Mouse (Mus musculus) gonadal fat pad, adult 2 months (tissue): ENCODE data around the gene Sh3bp5. TPM values are rescaled to one million over a fixed set of nuclear protein-coding genes. Genes with fewer than 3 reads are reported as not detected.

Source experiments
- DNase-seq: peaks from one replicate; pipeline ENCODE4 v3.0.0-alpha.2; 2012; ENCODE audit warnings: low read depth
- polyA plus RNA-seq: library from polyadenylated mRNA; depleted of rRNA; stranded (reverse); fragments of >200 nt; gene quantifications from 2 replicates; pipeline ENCODE4 v1.2.3, GENCODE M21; 2012

Sh3bp5 gene
- polyA plus RNA-seq, 1 experiment, result 25.2 TPM

GRCm38 (mm10) chr14:31433851-31434360 is 2.0 kb downstream of the Sh3bp5 start:
- no peak for DNase-seq

DNA sequence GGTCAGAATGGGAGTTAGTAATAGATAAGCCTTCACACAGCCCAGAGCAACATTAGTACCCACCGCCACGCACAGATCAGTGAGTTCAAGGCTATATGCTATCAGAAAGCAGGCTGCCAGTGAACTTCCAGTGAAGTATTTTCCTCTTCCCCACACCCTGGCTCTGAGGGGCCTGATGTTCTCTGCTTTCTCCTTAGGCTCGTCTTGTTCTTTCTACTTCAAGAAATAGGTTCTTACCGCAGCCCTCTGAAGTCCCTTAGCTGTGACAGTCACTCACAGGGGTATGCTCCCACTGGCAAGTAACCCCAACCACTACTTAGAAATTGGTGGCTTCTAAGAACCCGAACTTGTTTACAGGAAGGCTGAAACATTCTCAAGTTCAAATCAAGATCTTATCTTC is 2.8 kb downstream of the Sh3bp5 start:
- no peak for DNase-seq

GRCm38 (mm10) chr14:31432424-31432823 is 3.5 kb downstream of the Sh3bp5 start:
- no peak for DNase-seq

DNA sequence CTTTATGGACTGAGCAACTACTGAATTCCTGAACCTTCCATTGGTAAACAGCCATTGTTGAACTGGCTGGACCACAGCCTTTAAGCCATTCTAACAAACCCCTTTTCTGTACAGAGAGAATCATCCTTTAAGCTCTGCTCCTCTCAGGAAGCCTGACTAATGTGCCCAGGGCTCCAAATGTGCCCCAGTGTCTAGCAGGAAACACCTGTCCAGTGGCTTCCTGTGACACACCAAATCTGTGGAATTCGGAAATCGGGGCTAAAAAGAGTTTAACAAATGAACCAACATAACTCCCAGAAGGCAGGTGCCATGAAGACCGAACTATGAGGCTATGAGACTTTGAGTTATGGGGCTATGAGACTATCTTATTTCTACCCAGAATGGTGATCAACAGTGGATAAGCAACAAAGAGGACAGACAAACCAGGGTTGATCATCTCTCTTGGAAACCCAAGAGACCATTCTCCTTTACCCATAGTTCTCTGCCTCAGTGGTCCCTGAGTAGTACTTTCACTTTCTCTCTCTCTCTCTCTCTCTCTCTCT is 4.0 kb downstream of the Sh3bp5 start:
- DNase-seq, result no peak

GRCm38 (mm10) chr14:31429004-31429395 is 6.9 kb downstream of the Sh3bp5 start:
- no peak for DNase-seq

DNA sequence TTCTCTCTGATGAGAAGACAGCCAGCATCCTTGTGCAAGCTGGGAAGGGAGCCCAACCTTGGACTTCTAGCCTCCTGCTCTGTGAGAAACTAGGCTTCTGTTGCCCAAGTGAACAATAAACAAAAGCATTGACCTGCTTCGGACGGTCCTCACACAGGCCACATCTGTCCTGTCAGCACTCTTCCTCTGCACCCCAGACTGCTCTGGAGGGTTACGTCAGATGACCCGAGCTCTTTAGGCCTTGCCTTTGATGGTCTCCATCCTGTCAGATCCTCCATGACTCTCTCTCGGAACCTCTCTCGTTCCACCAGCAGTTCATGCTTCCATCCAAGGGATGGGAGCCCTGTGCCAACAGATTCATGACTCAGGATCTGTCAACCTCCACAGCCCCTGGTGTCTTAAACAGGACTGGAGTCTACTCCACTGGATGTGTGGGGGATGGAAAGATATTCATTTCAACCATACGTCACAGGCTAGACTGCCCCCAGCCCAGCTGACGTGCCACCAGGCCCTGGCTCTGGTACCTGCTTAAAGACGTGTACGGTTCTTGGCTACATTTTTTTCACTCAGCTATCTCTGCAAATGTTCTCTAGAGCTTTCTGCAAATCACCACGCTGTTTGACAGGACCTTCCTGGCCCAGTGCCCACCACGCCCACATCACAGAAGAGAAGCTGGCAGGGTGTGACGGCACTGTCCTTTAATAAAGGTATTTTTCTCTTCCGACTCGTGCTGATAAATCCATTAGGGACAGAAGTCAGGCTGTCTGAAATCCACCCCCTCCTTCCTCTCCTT is 7.5 kb downstream of the Sh3bp5 start:
- DNase-seq, result no peak

DNA sequence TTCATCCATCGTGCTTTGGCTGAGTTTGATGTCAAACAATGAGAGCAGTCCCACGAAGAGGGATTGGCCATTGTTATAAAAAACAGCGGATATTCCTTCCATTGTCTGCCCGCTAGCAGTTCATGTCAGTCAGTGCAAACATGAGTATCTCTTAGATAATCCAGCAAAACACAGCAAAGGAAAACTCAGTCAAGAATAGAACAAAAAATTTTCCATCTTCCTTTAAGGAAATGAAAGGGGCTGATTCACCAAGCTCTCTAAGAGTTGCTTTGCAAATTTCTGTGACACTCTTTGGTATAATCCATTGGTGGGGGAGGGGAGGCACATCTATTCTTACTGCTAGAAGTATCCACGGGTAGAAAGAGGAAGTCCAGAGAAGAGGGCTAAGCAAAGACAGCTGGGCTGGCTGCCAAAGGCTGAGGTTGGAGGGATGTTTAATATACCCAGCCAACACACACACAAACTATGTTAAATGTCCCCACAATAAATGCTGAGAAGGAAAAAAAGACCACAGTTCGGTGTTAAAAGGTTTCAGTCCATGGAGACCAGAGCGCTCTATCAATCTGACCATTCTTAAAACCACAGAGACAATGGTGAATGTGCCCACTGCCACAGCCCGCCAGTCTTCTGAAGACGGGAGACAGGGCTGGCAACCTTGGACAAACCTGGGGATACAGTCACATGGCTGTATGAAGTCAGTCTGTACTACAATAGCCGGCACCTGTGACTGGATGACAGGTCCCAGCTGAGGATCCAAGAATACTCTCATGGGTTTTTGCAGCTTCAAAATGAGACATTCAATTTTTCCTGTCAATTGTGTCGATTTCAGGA is 12.7 kb downstream of the Sh3bp5 start:
- DNase-seq, result no peak

DNA sequence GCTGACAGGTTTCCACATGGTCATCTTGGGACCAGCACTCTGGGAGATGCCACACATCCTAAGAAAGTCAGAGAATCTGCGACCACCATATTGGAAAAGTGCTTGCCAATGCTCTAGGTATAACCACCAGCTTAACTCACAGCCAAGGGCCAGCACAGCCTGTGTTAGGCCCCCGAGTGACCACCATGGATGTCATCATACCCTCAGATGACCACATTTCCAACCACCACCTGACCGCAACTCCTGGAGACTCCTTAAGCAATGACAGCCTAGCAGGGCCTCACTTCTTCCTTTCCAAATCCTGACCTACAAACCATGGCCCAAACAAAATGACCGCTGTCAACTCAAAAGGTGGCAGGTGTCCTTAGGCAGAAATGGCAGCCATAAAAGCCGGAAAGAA is 13.5 kb downstream of the Sh3bp5 start:
- no peak for DNase-seq

- no peak for DNase-seq
Measured at GRCm38 (mm10) chr14:31421509-31422295, 14.2 kb downstream of the Sh3bp5 start.

DNA sequence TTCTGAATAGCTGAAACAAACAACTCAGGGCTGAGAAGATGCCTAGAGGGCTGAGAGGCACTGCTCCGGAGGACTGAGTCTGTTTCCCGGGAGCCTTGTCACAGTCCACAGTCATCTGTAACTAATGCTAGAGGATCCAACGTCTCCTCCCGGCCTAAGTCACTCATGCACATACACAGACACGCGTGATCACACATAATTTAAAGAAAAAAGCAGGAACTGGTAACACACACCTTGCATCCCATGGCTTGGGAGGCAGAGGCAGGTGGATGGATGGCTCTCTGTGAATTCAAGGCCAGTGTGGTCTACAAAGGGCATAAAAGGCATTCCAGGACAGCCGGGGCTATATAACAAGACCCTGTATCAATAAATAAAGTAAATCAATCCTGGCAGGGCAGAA is 14.9 kb downstream of the Sh3bp5 start:
- no peak for DNase-seq

DNA sequence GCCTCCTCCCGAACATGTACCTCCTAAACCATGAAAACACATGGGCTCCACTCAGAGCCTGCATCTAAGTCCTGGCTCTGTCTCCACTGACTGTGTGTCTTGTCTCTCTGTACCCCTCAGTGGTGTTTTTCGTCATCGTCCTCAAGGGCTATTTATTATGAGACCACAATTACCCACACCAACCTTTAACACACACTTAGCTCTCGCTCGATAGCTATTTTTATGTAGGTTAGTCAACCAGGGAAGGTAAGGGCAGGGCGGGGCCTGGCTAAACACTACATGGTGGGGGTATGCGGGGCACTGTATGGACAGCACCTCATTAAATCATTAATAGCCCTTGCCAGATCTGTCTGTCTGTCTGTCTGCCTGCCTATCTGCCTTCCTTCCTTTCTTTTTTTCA is 15.3 kb downstream of the Sh3bp5 start:
- DNase-seq, result no peak

GRCm38 (mm10) chr14:31420135-31420534 is 15.7 kb downstream of the Sh3bp5 start:
- no peak for DNase-seq

- DNase-seq, result no peak
Measured at GRCm38 (mm10) chr14:31419279-31419678, 16.6 kb downstream of the Sh3bp5 start.

DNA sequence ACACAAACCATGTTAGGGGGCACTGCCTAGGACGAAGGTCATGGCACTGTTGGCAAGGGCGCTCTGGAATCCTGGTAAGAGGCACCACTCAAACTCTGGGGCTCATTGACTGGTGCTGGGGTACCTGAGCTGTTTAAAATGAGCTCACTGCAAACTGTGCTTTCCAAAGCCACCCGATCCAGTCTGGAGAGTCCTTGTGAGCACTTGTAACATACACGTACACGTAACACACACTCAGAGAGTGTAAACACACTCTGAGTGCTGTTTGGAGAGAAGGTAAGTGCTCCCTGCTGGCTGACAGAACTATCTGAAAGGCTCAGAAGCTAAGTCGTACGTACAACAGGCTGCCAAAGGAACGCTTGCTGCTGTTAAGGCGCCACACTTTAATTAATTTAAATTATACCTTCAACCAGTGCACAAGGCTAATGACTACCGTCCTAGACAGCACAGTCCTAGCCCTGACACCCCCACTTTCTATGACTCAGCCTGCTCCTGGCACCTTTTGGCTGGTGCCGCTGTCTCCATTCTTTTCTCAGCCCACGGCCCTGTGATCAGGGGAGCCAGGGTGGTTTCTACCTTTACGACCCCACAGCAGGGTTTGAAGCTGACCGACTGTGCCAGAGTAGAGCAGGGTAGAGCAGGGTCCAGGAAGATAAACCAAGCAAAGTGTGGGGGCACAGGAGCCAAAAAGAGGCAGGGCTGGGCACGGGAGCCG is 18.9 kb downstream of the Sh3bp5 start:
- no peak for DNase-seq

- no peak for DNase-seq
Measured at GRCm38 (mm10) chr14:31416411-31416810, 19.5 kb downstream of the Sh3bp5 start.

DNA sequence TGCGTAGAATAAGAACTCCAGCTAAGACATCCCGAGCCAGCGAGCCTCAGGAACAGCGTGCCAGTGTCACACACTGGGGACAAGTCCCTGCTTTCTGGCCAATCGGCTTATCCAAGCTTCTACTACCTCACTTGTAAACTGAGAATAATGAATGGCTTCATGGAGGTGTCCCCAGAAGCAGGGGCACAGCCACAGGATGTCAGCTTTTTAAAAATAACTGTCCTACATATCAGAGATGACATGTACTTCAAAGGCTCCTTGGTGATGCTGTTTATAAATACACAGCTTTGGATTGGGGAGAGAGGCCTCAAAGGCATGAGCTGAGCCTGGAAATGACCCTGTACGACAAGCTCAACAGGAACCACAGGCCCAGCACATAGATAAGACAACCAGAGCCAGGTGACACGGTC is 20.9 kb downstream of the Sh3bp5 start:
- DNase-seq, result no peak

GRCm38 (mm10) chr14:31414235-31414966 is 21.5 kb downstream of the Sh3bp5 start:
- no peak for DNase-seq

DNA sequence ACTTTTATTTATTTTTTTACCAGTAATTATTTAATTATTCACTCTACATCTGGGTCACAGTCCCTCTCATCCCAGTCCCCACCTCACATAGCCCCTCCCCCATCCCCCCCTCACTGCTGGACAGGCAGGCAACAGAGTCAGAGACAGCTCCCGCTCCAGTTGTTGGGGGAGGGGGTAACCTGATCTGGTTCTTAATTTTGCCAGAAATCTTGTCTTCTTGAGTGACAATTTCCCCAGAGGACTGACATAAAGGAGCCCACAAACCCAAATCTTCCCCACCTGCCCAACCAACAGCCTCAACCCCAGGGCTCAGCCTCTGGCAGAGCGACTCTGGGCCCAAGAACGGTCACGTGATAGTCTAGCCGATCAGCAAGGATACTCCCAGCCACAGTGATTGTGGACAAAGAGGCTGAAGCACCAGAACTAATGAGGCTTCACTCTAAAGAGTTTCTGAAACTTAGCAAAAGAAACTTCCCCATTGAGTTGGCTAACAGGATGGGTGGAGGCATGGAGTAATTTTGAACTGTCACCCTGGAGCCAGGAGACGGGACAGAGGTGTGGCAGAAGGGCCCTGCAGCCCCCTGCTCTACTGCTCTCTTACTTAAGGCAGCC is 22.3 kb downstream of the Sh3bp5 start:
- no peak for DNase-seq

DNA sequence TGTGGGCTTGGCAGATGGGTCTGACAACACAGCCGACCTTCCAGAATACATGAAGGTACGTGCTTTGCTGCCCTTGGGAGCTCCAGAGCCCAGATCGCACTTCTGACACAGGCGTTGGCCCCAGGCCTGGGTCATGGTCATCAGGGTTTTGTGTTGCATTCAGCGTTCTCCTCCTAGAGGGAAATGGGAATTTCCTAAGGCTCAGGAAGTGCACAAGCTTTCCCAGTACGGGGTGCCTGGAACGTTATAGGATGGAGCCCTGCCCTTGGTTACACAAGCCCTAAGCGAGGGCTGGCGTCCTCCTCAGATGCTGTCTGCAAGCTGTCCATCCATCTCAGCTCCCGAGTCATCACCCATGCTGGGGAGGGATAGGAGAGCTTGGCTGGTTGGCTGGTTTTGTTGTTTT is 23.2 kb downstream of the Sh3bp5 start:
- no peak for DNase-seq

DNA sequence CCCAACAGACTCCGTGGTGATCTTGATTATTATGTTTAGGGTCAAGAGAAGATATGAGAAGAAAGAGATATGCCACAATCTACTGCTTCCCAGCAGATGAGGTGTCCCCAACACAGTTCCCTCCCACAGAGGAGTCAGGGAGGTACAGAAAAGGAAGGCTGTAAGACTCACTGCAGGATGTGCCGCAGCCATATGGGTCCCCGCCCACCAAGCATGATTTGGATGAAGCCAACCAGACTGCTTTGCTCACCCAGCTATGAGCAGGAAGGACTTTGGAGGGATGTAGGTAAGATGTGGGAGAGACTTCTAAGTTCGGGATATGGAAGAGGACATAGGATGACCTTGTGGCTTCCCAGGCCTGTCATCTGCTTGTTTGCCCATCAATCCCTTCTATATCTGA is 25.1 kb downstream of the Sh3bp5 start:
- DNase-seq, result no peak
